Mouse (Mus musculus) cortical plate, adult 2 months (tissue): ENCODE results near the gene Dscam.

Experiments used
- CTCF ChIP-seq: fragments of 200-500 bp; IDR thresholded peaks from 2 replicates; pipeline ENCODE4 v1.5.1; 2011; ENCODE audit warnings: mild to moderate bottlenecking, control low read depth, low read length; ENCODE audit not compliant: insufficient read depth; ENCODE audit errors: extremely low read depth
- POLR2A ChIP-seq: fragments of 200-500 bp; IDR thresholded peaks from 2 replicates; pipeline ENCODE4 v1.6.1; 2011; ENCODE audit warnings: mild to moderate bottlenecking, low read length, control low read depth; ENCODE audit not compliant: insufficient read depth; ENCODE audit errors: extremely low read depth

- no peak for TF ChIP-seq CTCF
- no peak for TF ChIP-seq POLR2A
Measured at GRCm38 (mm10) chr16:96945468-96946302, 224.9 kb downstream of the Dscam start.
